Mouse (Mus musculus) testis, adult 2 months (tissue): ENCODE measurements around the gene Gm45021.

Experiments used
- CTCF ChIP-seq: fragments of 200-500 bp; IDR thresholded peaks from 2 replicates; pipeline ENCODE4 v1.5.1; 2012; ENCODE audit warnings: low read depth, mild to moderate bottlenecking, inconsistent platforms, low read length, moderate library complexity; ENCODE audit not compliant: control insufficient read depth, insufficient read depth, insufficient replicate concordance
- POLR2A ChIP-seq: fragments of 200-500 bp; IDR thresholded peaks from 2 replicates; pipeline ENCODE4 v1.6.1; 2012; ENCODE audit warnings: low read depth, mild to moderate bottlenecking, inconsistent platforms, low read length, moderate library complexity; ENCODE audit not compliant: control insufficient read depth

- no peak for TF ChIP-seq POLR2A
- no peak for TF ChIP-seq CTCF
Observed at GRCm38 (mm10) chr6:48553819-48554218, 35.6 kb upstream of the Gm45021 start.
